Mouse (Mus musculus): ENCODE results near the gene Pitpnm2.

- no peak for TF ChIP-seq CTCF (IDR thresholded peaks at IDR 0.05; ENCODE audit: control insufficient read depth, insufficient read depth, low read length)
- no peak for TF ChIP-seq POLR2A (IDR thresholded peaks at IDR 0.05; ENCODE audit: borderline replicate concordance, control insufficient read depth, low read depth, low read length)
Measured at GRCm38 (mm10) chr5:124179411-124179810, 70.1 kb downstream of the Pitpnm2 start.

Data from bone marrow, adult 2 months (tissue).